Mouse (Mus musculus): ENCODE data around the gene Gm36210. TPM values are rescaled to one million over a fixed set of nuclear protein-coding genes. Genes with fewer than 3 reads are reported as not detected.
"Not testable (repeated sequence)": the region's sequence is repeated elsewhere in the genome, so short reads cannot be mapped to it uniquely, and the experiment has no call there.

Gene Gm36210
- total RNA-seq, 2 experiments from 2014 or later = 0.18 to 0.64 TPM

GRCm38 (mm10) chr7:4895186-4895585, 11.1 kb downstream of the Gm36210 start:
- no peak for DNase-seq (ENCODE audit: low spot score)

- no peak for DNase-seq (ENCODE audit: low spot score)
These were observed 19.6 kb downstream of the Gm36210 start for GRCm38 (mm10) chr7:4886680-4887079.

GRCm38 (mm10) chr7:4879036-4879435, 27.3 kb downstream of the Gm36210 start:
- DNase-seq (ENCODE audit: low spot score) = not testable (repeated sequence)

GRCm38 (mm10) chr7:4878186-4878585, 28.1 kb downstream of the Gm36210 start:
- DNase-seq (ENCODE audit: low spot score) = no peak

- no peak for DNase-seq (ENCODE audit: low spot score)
These were observed 29.1 kb downstream of the Gm36210 start for GRCm38 (mm10) chr7:4877226-4877625.

- DNase-seq (ENCODE audit: low spot score) = peak; percentile 91
These were observed 29.5 kb downstream of the Gm36210 start, which contains the start of gene Isoc2a for GRCm38 (mm10) chr7:4876753-4877221. Isoc2a (plus strand) TSS chr7:4877153.

- DNase-seq (ENCODE audit: low spot score) = no peak
These were observed 36.2 kb downstream of the Gm36210 start, which contains the start of gene Isoc2b for GRCm38 (mm10) chr7:4870133-4870532. Isoc2b (minus strand) TSS chr7:4870258.

GRCm38 (mm10) chr7:4866631-4867180, 39.6 kb downstream of the Gm36210 start:
- no peak for DNase-seq (ENCODE audit: low spot score)

GRCm38 (mm10) chr7:4865579-4866493, 40.5 kb downstream of the Gm36210 start:
- DNase-seq (ENCODE audit: low spot score) = peak; percentile 99

- peak; percentile 44 for DNase-seq (ENCODE audit: low spot score)
These were observed 41.2 kb downstream of the Gm36210 start for GRCm38 (mm10) chr7:4865090-4865489.

GRCm38 (mm10) chr7:4864130-4864845, 42.0 kb downstream of the Gm36210 start:
- DNase-seq (ENCODE audit: low spot score) = no peak

- no peak for DNase-seq (ENCODE audit: low spot score)
These were observed 42.7 kb downstream of the Gm36210 start for GRCm38 (mm10) chr7:4863541-4864080.

- peak; percentile 68 for DNase-seq (ENCODE audit: low spot score)
These were observed 43.3 kb downstream of the Gm36210 start for GRCm38 (mm10) chr7:4863041-4863440.

GRCm38 (mm10) chr7:4860926-4861325, 45.4 kb downstream of the Gm36210 start:
- not testable (repeated sequence) for DNase-seq (ENCODE audit: low spot score)

GRCm38 (mm10) chr7:4859418-4859978, 46.8 kb downstream of the Gm36210 start:
- DNase-seq (ENCODE audit: low spot score) = no peak

GRCm38 (mm10) chr7:4857321-4857720, 49.0 kb downstream of the Gm36210 start:
- DNase-seq (ENCODE audit: low spot score) = no peak

GRCm38 (mm10) chr7:4856508-4856907, 49.8 kb downstream of the Gm36210 start:
- DNase-seq (ENCODE audit: low spot score) = no peak

GRCm38 (mm10) chr7:4853613-4854012, 52.7 kb downstream of the Gm36210 start:
- no peak for DNase-seq (ENCODE audit: low spot score)

GRCm38 (mm10) chr7:4851315-4851688, 55.0 kb downstream of the Gm36210 start:
- DNase-seq (ENCODE audit: low spot score) = no peak

GRCm38 (mm10) chr7:4850621-4851314, 55.5 kb downstream of the Gm36210 start:
- DNase-seq (ENCODE audit: low spot score) = no peak

- no peak for DNase-seq (ENCODE audit: low spot score)
These were observed 56.9 kb downstream of the Gm36210 start for GRCm38 (mm10) chr7:4849372-4849771.

All from gastrocnemius, adult 18-20 months (tissue).